ENCODE assay signal across 8 mouse cellular contexts in the genomic region with DNA sequence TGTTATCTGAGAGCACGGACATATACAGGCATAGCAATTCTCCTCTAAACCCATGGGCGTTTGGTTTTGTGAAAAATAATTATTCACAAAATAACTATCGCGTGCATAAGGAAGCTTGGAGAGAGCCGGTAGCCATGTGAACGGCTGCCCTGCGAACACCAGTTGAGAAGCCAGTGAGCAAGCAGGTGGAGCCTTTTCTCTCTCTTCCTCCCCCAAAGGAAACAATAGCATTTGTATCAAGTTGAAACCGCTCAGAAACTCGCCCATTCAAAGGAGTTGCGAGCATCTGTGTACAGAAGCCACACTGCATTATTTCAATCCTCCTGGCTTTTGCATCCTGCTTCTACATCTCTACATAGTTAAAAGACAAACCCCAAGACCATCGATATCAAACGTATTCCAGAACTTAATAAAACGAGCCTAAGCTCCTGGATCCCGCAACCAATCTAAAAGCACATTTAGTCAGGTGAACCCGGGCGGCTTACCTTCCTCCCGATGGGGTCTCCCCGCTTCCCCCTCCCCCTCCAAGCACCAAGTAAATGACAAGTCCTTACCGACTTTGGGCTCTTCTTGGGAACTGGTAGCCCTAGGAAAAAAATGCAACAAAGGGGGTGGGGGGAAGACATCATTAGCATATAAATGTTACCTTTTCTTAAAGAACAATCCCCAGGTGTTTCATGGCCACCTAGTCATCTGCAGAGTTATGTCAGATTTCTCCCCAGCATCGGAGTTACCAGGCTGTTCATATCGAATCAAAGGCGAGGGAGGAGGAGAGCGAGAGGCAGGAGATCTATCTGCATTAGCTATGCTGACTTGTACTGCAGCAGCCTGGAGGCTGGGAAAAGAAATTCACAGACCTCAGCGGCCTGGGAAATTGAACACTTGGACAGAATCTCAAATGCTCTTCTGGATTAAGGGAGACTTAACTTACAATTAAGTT.
DNase-seq lines count a peak whose midpoint lies in the region; ATAC-seq and TF ChIP-seq lines count a peak whose summit lies in the region.
"Had no signal": no experiment of that assay in that cellular context is flagged by ENCODE, and none has a peak within 500 bp of the region (broad histone marks: within the 10 kb centered on the region; RNA-seq: fewer than 3 reads in every experiment).

No protein-coding gene starts in this region.

- no peaks in the 10 kb centered on the region for H3K9me3 ChIP-seq in lung, postnatal 0 days (ENCODE audit: low read length)
- no peaks in the 10 kb centered on the region for H3K9me3 ChIP-seq in forebrain, embryonic 11.5 days (ENCODE audit: control insufficient read depth, low read length)
- no peaks in the 10 kb centered on the region for H3K9me3 ChIP-seq in limb, embryonic 13.5 days
- no peaks in the 10 kb centered on the region for H3K9me3 ChIP-seq in stomach, embryonic 16.5 days (replicated peaks; ENCODE audit: control insufficient read depth, low read length)

- H3K27ac ChIP-seq in lung, postnatal 0 days (ENCODE audit: low read length) = no peak overlapping the region
- H3K27ac ChIP-seq in forebrain, embryonic 11.5 days (ENCODE audit: low read depth, low read length) = no peak overlapping the region
- H3K27ac ChIP-seq in limb, embryonic 13.5 days = no peak overlapping the region
- H3K27ac ChIP-seq in stomach, embryonic 16.5 days (ENCODE audit: low read length) = no peak overlapping the region

- H3K27me3 ChIP-seq in lung, postnatal 0 days (replicated peaks; ENCODE audit: insufficient read depth, low read length) = no peaks in the 10 kb centered on the region
- 0 out of 2 replicates have a peak, but pooled peaks cover 2% of the 10 kb centered on the region for H3K27me3 ChIP-seq in forebrain, embryonic 11.5 days (ENCODE audit: control insufficient read depth, insufficient read depth, low read length)
- peaks cover 21% of the 10 kb centered on the region for H3K27me3 ChIP-seq in limb, embryonic 13.5 days
- no peaks in the 10 kb centered on the region for H3K27me3 ChIP-seq in stomach, embryonic 16.5 days (ENCODE audit: control insufficient read depth, insufficient read depth, low read length)

- 0 out of 2 replicates have a peak overlapping the region, but pooled peaks have one; percentile 27 for H3K4me2 ChIP-seq in lung, postnatal 0 days (replicated peaks; ENCODE audit: low read depth, low read length)
- H3K4me2 ChIP-seq in forebrain, embryonic 11.5 days (ENCODE audit: low read depth, low read length, severe bottlenecking) = peak overlapping the region; percentile 24; the same call in 1 of the 2 replicates
- H3K4me2 ChIP-seq in limb, embryonic 13.5 days (replicated peaks) = peak overlapping the region; percentile 70
- peak overlapping the region; percentile 10 for H3K4me2 ChIP-seq in stomach, embryonic 16.5 days (ENCODE audit: low read depth, low read length)

- no peak overlapping the region for H3K4me3 ChIP-seq in lung, postnatal 0 days (ENCODE audit: low read depth, low read length)
- H3K4me3 ChIP-seq in forebrain, embryonic 11.5 days (ENCODE audit: low read depth, low read length) = no peak overlapping the region
- H3K4me3 ChIP-seq in limb, embryonic 13.5 days = peak overlapping the region; percentile 35
- peak overlapping the region; percentile 3 for H3K4me3 ChIP-seq in stomach, embryonic 16.5 days (replicated peaks; ENCODE audit: low read length)

- TF ChIP-seq CTCF in lung, postnatal 0 days (IDR thresholded peaks at IDR 0.05) = no peak

- no peak for TF ChIP-seq EP300 in lung, postnatal 0 days (IDR thresholded peaks at IDR 0.05)

- H3K36me3 ChIP-seq in lung, postnatal 0 days (ENCODE audit: insufficient read depth, low read length) = no peaks in the 10 kb centered on the region
- H3K36me3 ChIP-seq in forebrain, embryonic 11.5 days (ENCODE audit: control insufficient read depth, insufficient read depth, low read length) = no peaks in the 10 kb centered on the region
- no peaks in the 10 kb centered on the region for H3K36me3 ChIP-seq in limb, embryonic 13.5 days
- no peaks in the 10 kb centered on the region for H3K36me3 ChIP-seq in stomach, embryonic 16.5 days (ENCODE audit: control insufficient read depth, insufficient read depth, low read length)

- H3K4me1 ChIP-seq in lung, postnatal 0 days (ENCODE audit: insufficient read depth, low read depth, low read length) = no peaks in the 10 kb centered on the region
- peaks cover 15% of the 10 kb centered on the region for H3K4me1 ChIP-seq in forebrain, embryonic 11.5 days (replicated peaks; ENCODE audit: control insufficient read depth, insufficient read depth, low read length)
- H3K4me1 ChIP-seq in limb, embryonic 13.5 days = peaks cover 48% of the 10 kb centered on the region
- peaks cover 10% of the 10 kb centered on the region; the same call in 1 of the 2 replicates for H3K4me1 ChIP-seq in stomach, embryonic 16.5 days (ENCODE audit: control insufficient read depth, insufficient read depth, low read length)

- 15% methylated on average over 24 of the region's 24 CpGs for WGBS in lung, postnatal 0 days
- WGBS in forebrain, embryonic 11.5 days = 4% methylated on average over 24 of the region's 24 CpGs
- WGBS in limb, embryonic 13.5 days = 8% methylated on average over 24 of the region's 24 CpGs
- 13% methylated on average over 24 of the region's 24 CpGs for WGBS in stomach, embryonic 16.5 days

- peak; percentile 13 for DNase-seq in lung, postnatal 0 days (ENCODE audit: low spot score)
- DNase-seq in lung, postnatal 10 days = no peak
- no peak for DNase-seq in forebrain, embryonic 11.5 days (ENCODE audit: low spot score)
- no peak for DNase-seq in ovary, postnatal 10 days (ENCODE audit: low spot score)
- no peak for DNase-seq in lung, postnatal 14 days
- DNase-seq: layer of hippocampus, postnatal 36 days had no signal

- no peak for ATAC-seq in lung, postnatal 0 days
- no peak for ATAC-seq in forebrain, embryonic 11.5 days (replicated peaks; ENCODE audit: low FRiP score)
- no peak for ATAC-seq in limb, embryonic 13.5 days (ENCODE audit: low FRiP score, low read depth)
- no peak for ATAC-seq in stomach, embryonic 16.5 days (ENCODE audit: insufficient read depth, low FRiP score)

- no peak overlapping the region for H3K9ac ChIP-seq in lung, postnatal 0 days (replicated peaks; ENCODE audit: low read depth)
- H3K9ac ChIP-seq in forebrain, embryonic 11.5 days (ENCODE audit: low read length) = no peak overlapping the region
- 0 out of 2 replicates have a peak overlapping the region, but pooled peaks have one; percentile 51 for H3K9ac ChIP-seq in limb, embryonic 13.5 days
- no peak overlapping the region for H3K9ac ChIP-seq in stomach, embryonic 16.5 days (ENCODE audit: low read length)

Comparison
In these comparisons a context has a peak if more than half of its experiments do, and no peak if none do; other contexts are left out.
1. H3K4me2 ChIP-seq: peak in every context shown above with its lines; median percentile 70 in limb, embryonic 13.5 days; 27 in lung, postnatal 0 days; 24 in forebrain, embryonic 11.5 days; 10 in stomach, embryonic 16.5 days.
2. H3K4me3 ChIP-seq: peak in limb, embryonic 13.5 days (single experiment) and stomach, embryonic 16.5 days (single experiment); none in lung, postnatal 0 days (single experiment) and forebrain, embryonic 11.5 days (single experiment).